Mouse (Mus musculus) kidney, postnatal 0 days (tissue): Measurements from ENCODE around the gene Hist1h2bf. TPM values are rescaled to one million over a fixed set of nuclear protein-coding genes. Genes with fewer than 3 reads are reported as not detected.
"Not testable (repeated sequence)": the region's sequence is repeated elsewhere in the genome, so short reads cannot be mapped to it uniquely, and the experiment has no call there.

Experiments used
- ATAC-seq: fragments of 200-750 bp; cut with Nextera tagmentation; replicated peaks from 2 replicates; pipeline ENCODE4 v1.8.0; 2017; ENCODE audit warnings: low read depth, moderate number of reproducible peaks, moderate TSS enrichment, moderate library complexity; ENCODE audit not compliant: low FRiP score
- DNase-seq: peaks from one replicate; pipeline ENCODE4 v3.0.0-alpha.2; 2016; ENCODE audit warnings: low spot score
- H3K27ac ChIP-seq: fragments of 300-500 bp; sonication (generic); 2 replicates; pipeline ENCODE4 v1.5.1; 2014; ENCODE audit warnings: mild to moderate bottlenecking
- H3K27me3 ChIP-seq: fragments of 300-500 bp; sonication (generic); 2 replicates; pipeline ENCODE4 v1.6.1; 2014; ENCODE audit warnings: low read length, mixed read lengths; ENCODE audit not compliant: insufficient read depth
- H3K36me3 ChIP-seq: fragments of 300-500 bp; sonication (generic); 2 replicates; pipeline ENCODE4 v1.6.1; 2014; ENCODE audit warnings: low read length, mixed read lengths; ENCODE audit not compliant: insufficient read depth
- H3K4me1 ChIP-seq: fragments of 300-500 bp; sonication (generic); replicated peaks from 2 replicates; pipeline ENCODE4 v1.6.1; 2014; ENCODE audit warnings: antibody characterized with exemption, low read length, mixed read lengths; ENCODE audit not compliant: insufficient read depth
- H3K4me2 ChIP-seq: fragments of 300-500 bp; sonication (generic); 2 replicates; pipeline ENCODE4 v1.6.1; 2014; ENCODE audit warnings: mild to moderate bottlenecking, low read length, moderate library complexity, mixed read lengths
- H3K4me3 ChIP-seq: fragments of 300-500 bp; sonication (generic); replicated peaks from 2 replicates; pipeline ENCODE4 v1.5.1; 2014; ENCODE audit warnings: low read depth, low read length
- H3K9ac ChIP-seq: fragments of 300-500 bp; sonication (generic); 2 replicates; pipeline ENCODE4 v1.6.1; 2014; ENCODE audit warnings: low read depth, low read length
- H3K9me3 ChIP-seq: fragments of 300-500 bp; sonication (generic); replicated peaks from 2 replicates; pipeline ENCODE4 v1.6.1; 2016; ENCODE audit warnings: low read length, inconsistent platforms, mixed read lengths
- CTCF ChIP-seq: IDR thresholded peaks from 2 replicates; pipeline ENCODE4 v1.5.1; 2016; ENCODE audit warnings: antibody characterized with exemption, low read depth, mild to moderate bottlenecking, moderate library complexity
- WGBS: fragments of 180-500 bp; shearing (Covaris S2); extraction: QIAGEN DNeasy Blood & Tissue Kit; methylation state at CpG from one replicate; pipeline ENCODE4 v1.1.7; 2014; 5-methylcytosine and 5-hydroxymethylcytosine counted together
- polyA plus RNA-seq: library from polyadenylated mRNA; unstranded; fragments of >200 nt; fragmentation: Nextera tagmentation; extraction: Ambion mirVana; gene quantifications from 2 replicates; pipeline ENCODE4 v1.2.1, GENCODE M21; 2015

Hist1h2bf gene
- polyA plus RNA-seq, 1 experiment from 2014 or later = 3.4 TPM

- Histone ChIP-seq H3K4me1 (peaks cover 13% of the 10 kb centered on the region; the same call in 1 of the 2 replicates), H3K4me3 (peak overlapping the region; percentile 32), H3K27ac (peak overlapping the region; percentile 58; the same call in 1 of the 2 replicates), H3K9me3 (no peaks in the 10 kb centered on the region), H3K4me2 (peak overlapping the region; percentile 59), H3K27me3 (no peaks in the 10 kb centered on the region), H3K9ac (peak overlapping the region; percentile 53; the same call in 1 of the 2 replicates), H3K36me3 (no peaks in the 10 kb centered on the region)
- WGBS = 10% methylated on average over 7 of the region's 7 CpGs
- ATAC-seq (no peak), DNase-seq (peak; percentile 40)
- no peak for TF ChIP-seq CTCF
These were observed 2.4 kb upstream of the Hist1h2bf start for GRCm38 (mm10) chr13:23576351-23576881.

DNA sequence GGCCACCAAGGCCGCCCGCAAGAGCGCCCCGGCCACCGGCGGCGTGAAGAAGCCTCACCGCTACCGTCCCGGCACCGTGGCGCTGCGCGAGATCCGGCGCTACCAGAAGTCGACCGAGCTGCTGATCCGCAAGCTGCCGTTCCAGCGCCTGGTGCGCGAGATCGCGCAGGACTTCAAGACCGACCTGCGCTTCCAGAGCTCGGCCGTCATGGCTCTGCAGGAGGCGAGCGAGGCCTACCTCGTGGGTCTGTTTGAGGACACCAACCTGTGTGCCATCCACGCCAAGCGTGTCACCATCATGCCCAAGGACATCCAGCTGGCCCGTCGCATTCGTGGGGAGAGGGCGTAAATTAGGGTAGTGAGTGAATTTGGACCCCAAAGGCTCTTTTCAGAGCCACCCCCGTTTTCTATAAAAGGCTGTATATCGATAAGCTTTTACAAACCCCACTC is 1.9 kb upstream of the Hist1h2bf start:
- not testable (repeated sequence) for H3K36me3 ChIP-seq, ATAC-seq, H3K27me3 ChIP-seq, DNase-seq, H3K9me3 ChIP-seq
- WGBS = 0% methylated on average over 9 of the region's 40 CpGs
- H3K4me1 ChIP-seq = peaks cover 13% of the 10 kb centered on the region; the same call in 1 of the 2 replicates
- H3K4me3 ChIP-seq = peak overlapping the region; percentile 32
- H3K4me2 ChIP-seq = peak overlapping the region; percentile 59
- peak overlapping the region; percentile 75 for H3K27ac ChIP-seq
- H3K9ac ChIP-seq = peak overlapping the region; percentile 53; the same call in 1 of the 2 replicates

DNA sequence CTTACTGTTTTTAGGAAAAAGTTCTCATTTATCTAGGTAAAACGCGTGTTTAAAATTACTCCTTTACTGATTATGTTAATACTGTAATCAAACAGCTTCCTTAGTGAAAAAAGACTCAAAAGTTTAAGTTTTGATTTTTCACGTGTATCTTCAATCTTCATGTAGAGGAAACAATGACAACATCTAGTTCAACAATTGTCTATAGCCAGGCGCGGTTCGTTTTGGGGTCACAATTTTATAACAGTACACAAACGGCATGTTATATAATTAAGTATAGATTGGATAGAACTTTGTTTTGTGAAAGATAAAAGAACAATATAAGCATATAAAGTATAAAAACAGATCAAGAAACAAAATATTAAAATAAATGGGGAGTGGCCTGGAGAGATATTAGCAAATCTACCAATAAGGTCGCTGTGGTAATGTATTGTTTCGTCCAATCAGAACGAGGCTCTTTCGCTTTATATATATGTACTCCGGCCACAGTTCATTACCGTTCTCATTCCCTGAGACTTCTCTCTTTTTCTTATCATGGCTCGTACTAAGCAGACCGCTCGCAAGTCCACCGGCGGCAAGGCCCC is 1.4 kb upstream of the Hist1h2bf start, which contains the start of gene Hist1h3d:
Gene Hist1h3d (plus strand): TSS at position 493 of the 581 bp plus-strand sequence.
- H3K4me1 ChIP-seq = peaks cover 13% of the 10 kb centered on the region; the same call in 1 of the 2 replicates
- H3K27ac ChIP-seq = peak within 1 kb of the TSS; percentile 84
- no peaks in the 10 kb centered on the region for H3K27me3 ChIP-seq
- peak within 1 kb of the TSS; percentile 53; the same call in 1 of the 2 replicates for H3K9ac ChIP-seq
- peak within 1 kb of the TSS; percentile 32 for H3K4me3 ChIP-seq
- WGBS = 0% methylated on average over 18 of the region's 18 CpGs
- no peak for TF ChIP-seq CTCF
- H3K36me3 ChIP-seq = no peaks in the 10 kb centered on the region
- H3K4me2 ChIP-seq = peak within 1 kb of the TSS; percentile 59
- ATAC-seq (peak; percentile 67), DNase-seq (peak; percentile 98)
- H3K9me3 ChIP-seq = no peaks in the 10 kb centered on the region

DNA sequence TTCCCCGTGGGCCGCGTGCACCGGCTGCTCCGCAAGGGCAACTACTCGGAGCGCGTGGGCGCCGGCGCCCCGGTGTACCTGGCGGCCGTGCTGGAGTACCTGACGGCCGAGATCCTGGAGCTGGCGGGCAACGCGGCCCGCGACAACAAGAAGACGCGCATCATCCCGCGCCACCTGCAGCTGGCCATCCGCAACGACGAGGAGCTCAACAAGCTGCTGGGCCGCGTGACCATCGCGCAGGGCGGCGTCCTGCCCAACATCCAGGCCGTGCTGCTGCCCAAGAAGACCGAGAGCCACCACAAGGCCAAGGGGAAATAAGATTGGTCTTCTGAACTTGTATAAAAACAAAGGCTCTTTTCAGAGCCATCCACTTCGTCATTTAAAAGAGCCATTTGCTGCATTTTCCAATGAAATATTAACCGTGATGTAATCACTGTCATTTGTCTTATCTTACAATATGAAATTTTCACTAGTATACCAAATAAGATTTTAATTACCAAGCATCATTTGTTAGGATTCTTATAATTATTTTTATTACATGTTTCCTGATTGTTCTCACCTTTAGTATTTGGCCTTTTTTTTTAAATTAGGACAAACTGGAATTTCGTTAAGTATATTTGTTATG is 662 bp upstream of the Hist1h2bf start:
- H3K9me3 ChIP-seq, H3K9ac ChIP-seq, ATAC-seq, H3K36me3 ChIP-seq, H3K27me3 ChIP-seq: not testable (repeated sequence)
- DNase-seq = peak; percentile 33
- peaks cover 13% of the 10 kb centered on the region; the same call in 1 of the 2 replicates for H3K4me1 ChIP-seq
- under 1% methylated on average over 6 of the region's 39 CpGs for WGBS
- H3K4me2 ChIP-seq = peak overlapping the region; percentile 59
- peak overlapping the region; percentile 48; the same call in 1 of the 2 replicates for H3K4me3 ChIP-seq
- H3K27ac ChIP-seq = peak overlapping the region; percentile 86

- DNase-seq, H3K36me3 ChIP-seq, H3K9me3 ChIP-seq, ATAC-seq, H3K27me3 ChIP-seq: not testable (repeated sequence)
- WGBS = 4% methylated on average over 18 of the region's 20 CpGs
- peaks cover 13% of the 10 kb centered on the region; the same call in 1 of the 2 replicates for H3K4me1 ChIP-seq
- peak overlapping the region; percentile 48 for H3K4me3 ChIP-seq
- peak overlapping the region; percentile 86 for H3K27ac ChIP-seq
- peak overlapping the region; percentile 64 for H3K4me2 ChIP-seq
- peak overlapping the region; percentile 47; the same call in 1 of the 2 replicates for H3K9ac ChIP-seq
These were observed 730 bp downstream of the Hist1h2bf start for GRCm38 (mm10) chr13:23573034-23573897.
